Mouse (Mus musculus): ENCODE measurements around the gene Cox17.

DNA sequence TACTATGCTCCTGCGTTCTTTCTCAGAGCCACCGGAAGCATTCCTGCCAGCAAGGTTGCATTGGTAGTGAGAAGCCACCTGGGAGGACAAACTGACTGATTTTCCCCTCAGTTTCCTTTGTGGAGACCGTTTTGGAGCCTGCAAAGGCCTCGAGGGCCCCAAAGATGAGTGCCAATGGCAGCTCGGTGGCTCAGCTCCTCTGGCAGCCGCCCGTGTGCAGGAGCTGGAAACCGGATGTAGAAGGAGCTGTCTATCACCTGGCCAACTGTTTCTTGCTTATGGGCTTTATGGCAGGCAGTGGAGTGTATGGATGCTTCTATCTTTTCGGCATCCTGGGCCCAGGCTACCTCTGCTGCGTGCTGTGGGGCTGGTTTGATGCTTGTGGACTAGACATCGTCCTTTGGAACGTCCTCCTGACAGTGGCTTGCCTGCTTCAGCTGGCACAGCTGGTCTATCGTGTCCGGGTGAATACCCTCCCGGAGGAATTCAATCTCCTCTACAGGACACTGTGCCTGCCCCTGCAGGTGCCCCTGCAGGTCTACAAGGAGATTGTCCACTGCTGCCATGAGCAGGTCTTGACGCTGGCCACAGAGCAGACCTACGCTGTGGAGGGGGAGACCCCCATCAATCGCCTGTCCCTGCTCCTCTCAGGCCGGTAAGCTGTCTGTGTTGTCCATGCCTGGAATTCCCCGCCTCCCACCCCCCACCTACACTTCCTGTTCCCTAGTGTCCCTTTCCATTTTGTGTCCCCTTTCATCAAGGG lies 15.9 kb downstream of the Cox17 start:
- TF ChIP-seq CTCF (IDR thresholded peaks at IDR 0.05; ENCODE audit: extremely low read depth, insufficient read length, insufficient replicate concordance, low read depth, low read length) (no peak), POLR2A (IDR thresholded peaks at IDR 0.05; ENCODE audit: low read depth, low read length) (no peak)

All from small intestine, adult 2 months (tissue).